ENCODE assay signal across 8 mouse cellular contexts in genomic region chr16:10358010-10358934, GRCm38 (mm10). TPM values are rescaled to one million over a fixed set of nuclear protein-coding genes. Genes with fewer than 3 reads are reported as not detected.
DNase-seq lines count a peak whose midpoint lies in the region; ATAC-seq and TF ChIP-seq lines count a peak whose summit lies in the region.

No protein-coding gene starts in this region.

- no peak for TF ChIP-seq CTCF in thymus, adult 2 months (IDR thresholded peaks at IDR 0.05; ENCODE audit: borderline replicate concordance, control insufficient read depth, extremely low read depth, insufficient read depth, low read length, poor library complexity)
- no peak for TF ChIP-seq CTCF in spleen, adult 2 months (IDR thresholded peaks at IDR 0.05; ENCODE audit: extremely low read depth, insufficient read depth, insufficient read length, insufficient replicate concordance)

- H3K9me3 ChIP-seq in forebrain, embryonic 14.5 days (replicated peaks; ENCODE audit: control insufficient read depth, low read length) = no peaks in the 10 kb centered on the region

- H3K36me3 ChIP-seq in thymus, adult 2 months (ENCODE audit: control insufficient read depth, insufficient read depth, low read length) = no peaks in the 10 kb centered on the region
- H3K36me3 ChIP-seq in forebrain, embryonic 14.5 days (ENCODE audit: control insufficient read depth, insufficient read depth, low read length) = no peaks in the 10 kb centered on the region
- no peaks in the 10 kb centered on the region for H3K36me3 ChIP-seq in spleen, adult 2 months (ENCODE audit: control insufficient read depth, insufficient read depth, low read length)

- H3K27ac ChIP-seq in thymus, adult 2 months (ENCODE audit: control insufficient read depth, insufficient read depth, low read length) = no peak overlapping the region
- H3K27ac ChIP-seq in forebrain, embryonic 14.5 days (ENCODE audit: low read depth, low read length) = no peak overlapping the region
- no peak overlapping the region for H3K27ac ChIP-seq in spleen, adult 2 months (ENCODE audit: insufficient read depth, low read length)

- DNase-seq in thymus, adult 2 months = peak; percentile 6
- DNase-seq in thymus, adult 18-20 months = no peak
- peak; percentile 75 for DNase-seq in forebrain, embryonic 14.5 days (ENCODE audit: low spot score)
- DNase-seq in kidney, postnatal 14 days = peak; percentile 44
- peak; percentile 75 to 85 for DNase-seq in lung, postnatal 4 days
- DNase-seq in spleen, adult 2 months (ENCODE audit: low read depth in 1 of 2, low spot score in 2 of 2) = peak; percentile 9 to 14
- no peak for DNase-seq in right cerebral cortex, postnatal 10 days (ENCODE audit: low spot score in 2 of 2)
- no peak for DNase-seq in cerebellum, adult 11-12 months

- no peak overlapping the region for H3K4me3 ChIP-seq in thymus, adult 2 months (ENCODE audit: control insufficient read depth, insufficient read depth, low read length)
- H3K4me3 ChIP-seq in forebrain, embryonic 14.5 days (ENCODE audit: low read depth, low read length) = peak overlapping the region; percentile 13
- H3K4me3 ChIP-seq in spleen, adult 2 months (ENCODE audit: extremely low read depth, insufficient read depth, insufficient read length) = no peak overlapping the region; the same call in 1 of the 2 replicates

- H3K4me1 ChIP-seq in thymus, adult 2 months (replicated peaks; ENCODE audit: control insufficient read depth, insufficient read depth, low read length) = peaks cover 5% of the 10 kb centered on the region; the same call in 1 of the 2 replicates
- H3K4me1 ChIP-seq in forebrain, embryonic 14.5 days (ENCODE audit: control insufficient read depth, insufficient read depth, low read length) = peaks cover 6% of the 10 kb centered on the region; the same call in 1 of the 2 replicates
- H3K4me1 ChIP-seq in spleen, adult 2 months (ENCODE audit: control insufficient read depth, insufficient read depth, insufficient read length) = peaks cover 5% of the 10 kb centered on the region; the same call in 1 of the 2 replicates

- ATAC-seq in forebrain, embryonic 14.5 days = peak; percentile 83

- peak overlapping the region; percentile 45; the same call in 1 of the 2 replicates for H3K9ac ChIP-seq in forebrain, embryonic 14.5 days (ENCODE audit: low read length)

- peak overlapping the region; percentile 46 for H3K4me2 ChIP-seq in forebrain, embryonic 14.5 days (ENCODE audit: low read length)

- 33% methylated on average over 30 of the region's 30 CpGs for WGBS in thymus, adult 2 months
- WGBS in forebrain, embryonic 14.5 days = 18% methylated on average over 30 of the region's 30 CpGs
- 30% methylated on average over 30 of the region's 30 CpGs for WGBS in spleen, adult 2 months

- no peaks in the 10 kb centered on the region for H3K27me3 ChIP-seq in thymus, adult 2 months (ENCODE audit: control insufficient read depth, insufficient read depth, low read length)
- H3K27me3 ChIP-seq in forebrain, embryonic 14.5 days (replicated peaks; ENCODE audit: control insufficient read depth, insufficient read depth, low read length) = no peaks in the 10 kb centered on the region
- H3K27me3 ChIP-seq in spleen, adult 2 months (ENCODE audit: control insufficient read depth, insufficient read depth, low read length) = no peaks in the 10 kb centered on the region

- TF ChIP-seq POLR2A in thymus, adult 2 months (IDR thresholded peaks at IDR 0.05; ENCODE audit: control insufficient read depth, extremely low read depth, insufficient read depth, low read length, poor library complexity) = no peak
- no peak for TF ChIP-seq POLR2A in spleen, adult 2 months (IDR thresholded peaks at IDR 0.05; ENCODE audit: low read depth, low read length)

RNA-seq across cellular contexts. Expression of gene Tekt5, which starts 37.0 kb away (rescaled TPM):
- 1.4 and 1.7 TPM in 2 replicates for polyA plus RNA-seq in thymus, adult 2 months (2012; rRNA removed)
- polyA plus RNA-seq in forebrain, embryonic 14.5 days (2014; fragmentation: Nextera tagmentation; extraction: Ambion mirVana) = 2.7 and 2.9 TPM in 2 replicates
- 0.08 and 0.14 TPM in 2 replicates for polyA plus RNA-seq in spleen, adult 2 months (2012; rRNA removed)

RNA-seq across cellular contexts. Expression of gene Emp2, which starts 44.5 kb away (rescaled TPM):
- 12.9 and 20.0 TPM in 2 replicates for polyA plus RNA-seq in thymus, adult 2 months (2012; rRNA removed)
- polyA plus RNA-seq in forebrain, embryonic 14.5 days (2014; fragmentation: Nextera tagmentation; extraction: Ambion mirVana) = 3.4 and 5.1 TPM in 2 replicates
- polyA plus RNA-seq in spleen, adult 2 months (2012; rRNA removed) = 10.9 and 13.1 TPM in 2 replicates

RNA-seq across cellular contexts. Expression of gene Nubp1, which starts 53.5 kb away (rescaled TPM):
- polyA plus RNA-seq in thymus, adult 2 months (2012; rRNA removed) = 62.3 and 67.4 TPM in 2 replicates
- 40.7 and 49.4 TPM in 2 replicates for polyA plus RNA-seq in forebrain, embryonic 14.5 days (2014; fragmentation: Nextera tagmentation; extraction: Ambion mirVana)
- 38.6 and 40.3 TPM in 2 replicates for polyA plus RNA-seq in spleen, adult 2 months (2012; rRNA removed)

Comparison
In these comparisons a context has a peak if more than half of its experiments do, and no peak if none do; other contexts are left out.
1. DNase-seq: peak in thymus, adult 2 months (single experiment), forebrain, embryonic 14.5 days (single experiment), kidney, postnatal 14 days (single experiment), lung, postnatal 4 days (2 of 2) and spleen, adult 2 months (2 of 2); none in thymus, adult 18-20 months (0 of 2), right cerebral cortex, postnatal 10 days (0 of 2) and cerebellum, adult 11-12 months (single experiment).